Mouse (Mus musculus): ENCODE data around the gene Casp8. TPM values are rescaled to one million over a fixed set of nuclear protein-coding genes. Genes with fewer than 3 reads are reported as not detected.

Casp8 gene
- polyA plus RNA-seq, 1 experiment from 2014 or later: 13.1 TPM

Other genes with a start within 250 kb of the Casp8 start
- 7.0 and 8.6 TPM in 2 replicates for gene Fam126b, start 209.1 kb upstream of the Casp8 start, polyA plus RNA-seq (2014; fragmentation: Nextera tagmentation; extraction: Ambion mirVana)
- 142 and 154 TPM in 2 replicates for gene Ndufb3, start 209.0 kb upstream of the Casp8 start, polyA plus RNA-seq (2014; fragmentation: Nextera tagmentation; extraction: Ambion mirVana)
- gene Als2cr12, start 99.4 kb upstream of the Casp8 start, polyA plus RNA-seq (2014; fragmentation: Nextera tagmentation; extraction: Ambion mirVana): not detected in 2 replicates
- 18.0 and 20.7 TPM in 2 replicates for gene Cflar, start 83.9 kb upstream of the Casp8 start, polyA plus RNA-seq (2014; fragmentation: Nextera tagmentation; extraction: Ambion mirVana)
- 13.7 and 14.0 TPM in 2 replicates for gene Trak2, start 178.1 kb downstream of the Casp8 start, polyA plus RNA-seq (2014; fragmentation: Nextera tagmentation; extraction: Ambion mirVana)
- gene Stradb, start 178.1 kb downstream of the Casp8 start, polyA plus RNA-seq (2014; fragmentation: Nextera tagmentation; extraction: Ambion mirVana): 37.4 and 44.7 TPM in 2 replicates